Mouse (Mus musculus): ENCODE results near the gene Slc44a2. TPM values are rescaled to one million over a fixed set of nuclear protein-coding genes. Genes with fewer than 3 reads are reported as not detected.

Gene Slc44a2
- polyA plus RNA-seq, 1 experiment from 2014 or later = 85.2 TPM

- Histone ChIP-seq H3K4me3 (no peak overlapping the region), H3K36me3 (peaks cover 5% of the 10 kb centered on the region), H3K9ac (no peak overlapping the region), H3K27me3 (replicated peaks) (no peaks in the 10 kb centered on the region), H3K27ac (no peak overlapping the region), H3K9me3 (no peaks in the 10 kb centered on the region), H3K4me2 (replicated peaks) (no peak overlapping the region), H3K4me1 (peaks cover 14% of the 10 kb centered on the region)
- no peak for ATAC-seq (ENCODE audit: low FRiP score, low read depth)
- 70% methylated on average over 3 of the region's 3 CpGs for WGBS
Observed at GRCm38 (mm10) chr9:21327569-21327968, 7.1 kb downstream of the Slc44a2 start.

GRCm38 (mm10) chr9:21328041-21328440 lies 7.5 kb downstream of the Slc44a2 start:
- no peak overlapping the region for H3K4me3 ChIP-seq
- no peak overlapping the region for H3K4me2 ChIP-seq (replicated peaks)
- H3K27ac ChIP-seq = no peak overlapping the region
- H3K9me3 ChIP-seq = no peaks in the 10 kb centered on the region
- no peaks in the 10 kb centered on the region for H3K27me3 ChIP-seq (replicated peaks)
- H3K36me3 ChIP-seq = peaks cover 5% of the 10 kb centered on the region
- WGBS = 85% methylated on average over 3 of the region's 3 CpGs
- H3K4me1 ChIP-seq = peaks cover 15% of the 10 kb centered on the region; the same call in 1 of the 2 replicates
- no peak for ATAC-seq (ENCODE audit: low FRiP score, low read depth)
- H3K9ac ChIP-seq = no peak overlapping the region

GRCm38 (mm10) chr9:21329041-21329440 lies 8.5 kb downstream of the Slc44a2 start:
- WGBS = 83% methylated on average over 3 of the region's 5 CpGs
- ATAC-seq (ENCODE audit: low FRiP score, low read depth) = no peak
- Histone ChIP-seq H3K36me3 (peaks cover 5% of the 10 kb centered on the region), H3K9ac (no peak overlapping the region), H3K4me2 (replicated peaks) (no peak overlapping the region), H3K4me3 (no peak overlapping the region), H3K27ac (no peak overlapping the region), H3K27me3 (replicated peaks) (no peaks in the 10 kb centered on the region), H3K4me1 (peaks cover 9% of the 10 kb centered on the region; the same call in 1 of the 2 replicates), H3K9me3 (no peaks in the 10 kb centered on the region)

GRCm38 (mm10) chr9:21329699-21330289 lies 9.3 kb downstream of the Slc44a2 start:
- H3K4me1 ChIP-seq = peaks cover 9% of the 10 kb centered on the region; the same call in 1 of the 2 replicates
- no peak for ATAC-seq (ENCODE audit: low FRiP score, low read depth)
- H3K27ac ChIP-seq = no peak overlapping the region
- no peak overlapping the region for H3K4me3 ChIP-seq
- no peak overlapping the region for H3K4me2 ChIP-seq (replicated peaks)
- 93% methylated on average over 10 of the region's 10 CpGs for WGBS
- H3K9me3 ChIP-seq = no peaks in the 10 kb centered on the region
- no peak overlapping the region for H3K9ac ChIP-seq
- peaks cover 5% of the 10 kb centered on the region; the same call in 1 of the 2 replicates for H3K36me3 ChIP-seq
- no peaks in the 10 kb centered on the region for H3K27me3 ChIP-seq (replicated peaks)

- Histone ChIP-seq H3K36me3 (peaks cover under 1% of the 10 kb centered on the region; the same call in 1 of the 2 replicates), H3K4me3 (no peak overlapping the region), H3K27ac (no peak overlapping the region), H3K9ac (no peak overlapping the region), H3K27me3 (replicated peaks) (no peaks in the 10 kb centered on the region), H3K4me1 (peaks cover 9% of the 10 kb centered on the region; the same call in 1 of the 2 replicates), H3K9me3 (no peaks in the 10 kb centered on the region), H3K4me2 (replicated peaks) (no peak overlapping the region)
- ATAC-seq (ENCODE audit: low FRiP score, low read depth) = no peak
- 88% methylated on average over 12 of the region's 12 CpGs for WGBS
Observed at GRCm38 (mm10) chr9:21331365-21332140, 11.1 kb downstream of the Slc44a2 start.

GRCm38 (mm10) chr9:21332161-21333061 lies 11.9 kb downstream of the Slc44a2 start:
- Histone ChIP-seq H3K4me1 (peaks cover 9% of the 10 kb centered on the region; the same call in 1 of the 2 replicates), H3K4me2 (replicated peaks) (no peak overlapping the region), H3K36me3 (no peaks in the 10 kb centered on the region), H3K27me3 (replicated peaks) (no peaks in the 10 kb centered on the region), H3K9me3 (no peaks in the 10 kb centered on the region), H3K9ac (no peak overlapping the region), H3K4me3 (no peak overlapping the region), H3K27ac (no peak overlapping the region)
- ATAC-seq (ENCODE audit: low FRiP score, low read depth) = no peak
- 43% methylated on average over 9 of the region's 9 CpGs for WGBS

- no peaks in the 10 kb centered on the region for H3K36me3 ChIP-seq
- no peaks in the 10 kb centered on the region for H3K27me3 ChIP-seq (replicated peaks)
- no peaks in the 10 kb centered on the region for H3K9me3 ChIP-seq
- no peak for ATAC-seq (ENCODE audit: low FRiP score, low read depth)
- H3K4me3 ChIP-seq = no peak overlapping the region
- H3K9ac ChIP-seq = no peak overlapping the region
- 91% methylated on average over 1 of the region's 1 CpGs for WGBS
- H3K4me1 ChIP-seq = peaks cover 17% of the 10 kb centered on the region
- H3K4me2 ChIP-seq (replicated peaks) = no peak overlapping the region
- H3K27ac ChIP-seq = no peak overlapping the region
Observed at GRCm38 (mm10) chr9:21333523-21333922, 13.0 kb downstream of the Slc44a2 start.

GRCm38 (mm10) chr9:21334747-21335146 lies 14.2 kb downstream of the Slc44a2 start:
- Histone ChIP-seq H3K9me3 (no peaks in the 10 kb centered on the region), H3K4me1 (peaks cover 17% of the 10 kb centered on the region), H3K27ac (no peak overlapping the region), H3K4me3 (no peak overlapping the region), H3K27me3 (replicated peaks) (no peaks in the 10 kb centered on the region), H3K9ac (no peak overlapping the region), H3K36me3 (0 out of 2 replicates have a peak, but pooled peaks cover 2% of the 10 kb centered on the region), H3K4me2 (replicated peaks) (no peak overlapping the region)
- no peak for ATAC-seq (ENCODE audit: low FRiP score, low read depth)

- no peak for ATAC-seq (ENCODE audit: low FRiP score, low read depth)
- Histone ChIP-seq H3K4me2 (replicated peaks) (no peak overlapping the region), H3K4me1 (peaks cover 17% of the 10 kb centered on the region), H3K27ac (no peak overlapping the region), H3K4me3 (no peak overlapping the region), H3K27me3 (replicated peaks) (no peaks in the 10 kb centered on the region), H3K36me3 (0 out of 2 replicates have a peak, but pooled peaks cover 4% of the 10 kb centered on the region), H3K9ac (no peak overlapping the region), H3K9me3 (no peaks in the 10 kb centered on the region)
- WGBS = 81% methylated on average over 4 of the region's 4 CpGs
Observed at GRCm38 (mm10) chr9:21335391-21335790, 14.9 kb downstream of the Slc44a2 start.

- no peak overlapping the region for H3K4me2 ChIP-seq (replicated peaks)
- 86% methylated on average over 8 of the region's 8 CpGs for WGBS
- no peak overlapping the region for H3K4me3 ChIP-seq
- H3K27ac ChIP-seq = no peak overlapping the region
- H3K27me3 ChIP-seq (replicated peaks) = no peaks in the 10 kb centered on the region
- H3K36me3 ChIP-seq = peaks cover 8% of the 10 kb centered on the region; the same call in 1 of the 2 replicates
- no peak for ATAC-seq (ENCODE audit: low FRiP score, low read depth)
- no peak overlapping the region for H3K9ac ChIP-seq
- peaks cover 17% of the 10 kb centered on the region for H3K4me1 ChIP-seq
- H3K9me3 ChIP-seq = no peaks in the 10 kb centered on the region
Observed at GRCm38 (mm10) chr9:21336491-21336890, 16.0 kb downstream of the Slc44a2 start.

- H3K36me3 ChIP-seq = peaks cover 18% of the 10 kb centered on the region
- WGBS = 19% methylated on average over 20 of the region's 20 CpGs
- no peaks in the 10 kb centered on the region for H3K27me3 ChIP-seq (replicated peaks)
- H3K4me3 ChIP-seq = no peak overlapping the region
- ATAC-seq (ENCODE audit: low FRiP score, low read depth) = no peak
- no peak overlapping the region for H3K9ac ChIP-seq
- H3K9me3 ChIP-seq = no peaks in the 10 kb centered on the region
- H3K4me1 ChIP-seq = peaks cover 10% of the 10 kb centered on the region
- no peak overlapping the region for H3K27ac ChIP-seq
- no peak overlapping the region; the same call in 1 of the 2 replicates for H3K4me2 ChIP-seq (replicated peaks)
Observed at GRCm38 (mm10) chr9:21337652-21338051, 17.2 kb downstream of the Slc44a2 start.

- Histone ChIP-seq H3K27ac (no peak overlapping the region), H3K9ac (no peak overlapping the region), H3K9me3 (no peaks in the 10 kb centered on the region), H3K36me3 (peaks cover 29% of the 10 kb centered on the region), H3K4me3 (no peak overlapping the region), H3K4me1 (peaks cover 8% of the 10 kb centered on the region; the same call in 1 of the 2 replicates), H3K27me3 (replicated peaks) (no peaks in the 10 kb centered on the region), H3K4me2 (replicated peaks) (no peak overlapping the region)
- ATAC-seq (ENCODE audit: low FRiP score, low read depth) = no peak
- WGBS = 89% methylated on average over 4 of the region's 4 CpGs
Observed at GRCm38 (mm10) chr9:21340411-21340810, 19.9 kb downstream of the Slc44a2 start.

All from neural tube, embryonic 12.5 days (tissue).